Mouse (Mus musculus) G1E (cell line): ENCODE measurements around the gene Mex3d.

Experiments
- CTCF ChIP-seq: IDR thresholded peaks from 2 replicates; pipeline ENCODE4 v1.5.1; 2012; ENCODE audit warnings: low read depth, low read length, inconsistent platforms, mixed read lengths
- POLR2AphosphoS5 ChIP-seq: IDR thresholded peaks from 2 replicates; pipeline ENCODE4 v1.6.1; 2012; ENCODE audit warnings: low read depth, low read length, inconsistent platforms; ENCODE audit not compliant: insufficient replicate concordance
- TAL1 ChIP-seq: conservative IDR thresholded peaks from 2 replicates; pipeline ENCODE4 v1.6.1; 2012; ENCODE audit warnings: low read depth, low read length, inconsistent platforms, mixed read lengths

- TF ChIP-seq CTCF (no peak), TAL1 (no peak), POLR2AphosphoS5 (no peak)
These were observed 44.6 kb downstream of the Mex3d start for GRCm38 (mm10) chr10:80342749-80343424.
